Mouse (Mus musculus): Measurements from ENCODE around the gene Safb2.

Gene Safb2

GRCm38 (mm10) chr17:56515690-56516410 is 68.5 kb downstream of the Safb2 start:
- peak; percentile 86 for DNase-seq (ENCODE audit: low spot score)

GRCm38 (mm10) chr17:56514916-56515315 is 69.5 kb downstream of the Safb2 start:
- peak; percentile 58 for DNase-seq (ENCODE audit: low spot score)

GRCm38 (mm10) chr17:56514330-56514729 is 70.1 kb downstream of the Safb2 start:
- no peak for DNase-seq (ENCODE audit: low spot score)

- no peak for DNase-seq (ENCODE audit: low spot score)
Measured at GRCm38 (mm10) chr17:56512310-56512709, 72.1 kb downstream of the Safb2 start, which contains the start of gene Znrf4. Znrf4 (minus strand) TSS chr17:56512431.

GRCm38 (mm10) chr17:56511707-56512090 is 72.7 kb downstream of the Safb2 start:
- DNase-seq (ENCODE audit: low spot score): no peak

GRCm38 (mm10) chr17:56510970-56511706 is 73.2 kb downstream of the Safb2 start:
- peak; percentile 59 for DNase-seq (ENCODE audit: low spot score)

Data from retina, embryonic 14.5 days (tissue).